Mouse (Mus musculus): ENCODE measurements around the gene Naga.

Gene Naga

GRCm38 (mm10) chr15:82347303-82347676 is 8.6 kb upstream of the Naga start:
- no peaks in the 10 kb centered on the region for H3K27me3 ChIP-seq (ENCODE audit: control insufficient read depth, insufficient read depth, low read length, poor library complexity, severe bottlenecking)
- H3K36me3 ChIP-seq (ENCODE audit: control insufficient read depth, insufficient read depth, low read length, poor library complexity, severe bottlenecking) = peaks cover 11% of the 10 kb centered on the region
- DNase-seq (ENCODE audit: low read depth, low spot score) = no peak

GRCm38 (mm10) chr15:82346580-82347302 is 8.0 kb upstream of the Naga start:
- no peak for DNase-seq (ENCODE audit: low read depth, low spot score)
- peaks cover 11% of the 10 kb centered on the region for H3K36me3 ChIP-seq (ENCODE audit: control insufficient read depth, insufficient read depth, low read length, poor library complexity, severe bottlenecking)

DNA sequence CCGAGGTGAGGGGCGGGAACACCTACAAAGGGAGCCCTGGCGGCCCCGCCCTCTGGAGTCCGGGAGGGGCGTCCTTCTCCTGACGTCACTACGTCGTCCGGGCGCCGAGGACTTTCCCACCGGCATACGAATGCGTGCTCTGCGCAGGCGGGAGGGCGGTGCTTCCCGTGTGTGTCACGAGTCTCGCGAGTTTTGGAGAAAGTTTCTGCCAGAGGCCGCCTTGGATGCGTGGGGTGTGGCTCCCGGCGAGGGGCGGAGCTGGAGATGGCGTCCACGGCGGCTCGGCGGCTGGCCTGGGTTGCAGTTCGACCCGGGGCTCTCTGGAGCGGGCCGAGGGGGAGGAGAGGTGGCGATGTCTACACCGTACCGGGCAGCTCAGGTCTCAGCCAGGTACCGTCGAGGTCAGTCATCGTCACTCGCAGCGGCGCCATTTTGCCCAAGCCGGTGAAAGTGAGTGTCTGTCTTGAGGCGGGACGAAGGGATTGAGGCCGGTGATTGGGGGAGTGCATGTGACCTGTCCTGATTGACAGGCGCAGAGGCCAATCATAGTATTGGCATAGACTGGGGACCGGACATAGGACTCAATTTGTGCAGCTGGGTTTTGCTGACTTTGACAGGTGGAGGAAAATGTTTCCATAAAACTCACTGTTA is 7.2 kb upstream of the Naga start:
- peak; percentile 100 for DNase-seq (ENCODE audit: low read depth, low spot score)
- peaks cover 11% of the 10 kb centered on the region for H3K36me3 ChIP-seq (ENCODE audit: control insufficient read depth, insufficient read depth, low read length, poor library complexity, severe bottlenecking)
- H3K27me3 ChIP-seq (ENCODE audit: control insufficient read depth, insufficient read depth, low read length, poor library complexity, severe bottlenecking) = no peaks in the 10 kb centered on the region

More at GRCm38 (mm10) chr15:82346580-82347302, 8.0 kb upstream of the Naga start:
- no peaks in the 10 kb centered on the region for H3K27me3 ChIP-seq (ENCODE audit: control insufficient read depth, insufficient read depth, low read length, poor library complexity, severe bottlenecking)

DNA sequence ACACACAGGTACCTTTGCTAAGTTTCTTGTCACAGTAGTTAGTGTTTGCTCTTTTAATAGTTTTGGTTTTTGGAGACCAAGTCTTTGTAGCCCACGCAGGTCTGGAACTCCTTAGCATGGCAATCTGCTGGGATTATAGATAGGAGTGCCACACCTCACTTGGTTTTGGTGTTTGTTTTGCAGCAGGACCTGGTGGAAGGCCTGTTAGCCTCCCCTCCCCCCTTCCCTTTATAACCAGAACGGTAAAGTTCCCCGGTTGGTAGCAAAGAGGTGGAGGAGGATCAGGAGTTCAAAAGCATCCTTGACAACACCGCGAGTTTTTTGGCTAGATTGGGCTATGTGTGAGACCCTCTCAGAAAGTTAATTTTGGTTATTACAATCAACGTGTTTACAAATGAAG is 6.2 kb upstream of the Naga start:
- no peak for DNase-seq (ENCODE audit: low read depth, low spot score)
- peaks cover 5% of the 10 kb centered on the region; the same call in 1 of the 2 replicates for H3K36me3 ChIP-seq (ENCODE audit: control insufficient read depth, insufficient read depth, low read length, poor library complexity, severe bottlenecking)
- H3K27me3 ChIP-seq (ENCODE audit: control insufficient read depth, insufficient read depth, low read length, poor library complexity, severe bottlenecking) = no peaks in the 10 kb centered on the region; the same call in 1 of the 2 replicates

- no peak for DNase-seq (ENCODE audit: low read depth, low spot score)
- Histone ChIP-seq H3K36me3 (ENCODE audit: control insufficient read depth, insufficient read depth, low read length, poor library complexity, severe bottlenecking) (no peaks in the 10 kb centered on the region), H3K27me3 (ENCODE audit: control insufficient read depth, insufficient read depth, low read length, poor library complexity, severe bottlenecking) (no peaks in the 10 kb centered on the region; the same call in 1 of the 2 replicates)
Measured at GRCm38 (mm10) chr15:82343368-82344287, 4.9 kb upstream of the Naga start.

DNA sequence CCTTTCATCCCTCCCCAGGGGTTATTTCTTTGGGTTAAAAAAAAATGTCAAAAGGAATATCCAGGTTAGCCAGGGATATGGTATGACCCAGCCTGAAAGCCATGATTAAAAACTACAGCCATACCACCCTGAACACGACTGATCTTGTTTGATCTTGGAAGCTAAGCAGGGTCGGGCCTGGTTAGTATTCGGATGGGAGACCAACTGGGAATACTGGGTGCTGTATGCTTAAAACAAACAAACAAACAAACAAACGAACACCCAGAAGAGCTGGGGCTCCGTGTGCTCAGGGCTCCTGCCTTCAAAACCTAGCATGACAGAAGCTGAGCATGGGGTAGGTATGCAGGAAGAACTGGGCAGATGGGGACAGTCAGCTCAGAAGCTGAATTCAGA is 3.8 kb upstream of the Naga start:
- Histone ChIP-seq H3K36me3 (ENCODE audit: control insufficient read depth, insufficient read depth, low read length, poor library complexity, severe bottlenecking) (no peaks in the 10 kb centered on the region), H3K27me3 (ENCODE audit: control insufficient read depth, insufficient read depth, low read length, poor library complexity, severe bottlenecking) (no peaks in the 10 kb centered on the region; the same call in 1 of the 2 replicates)
- no peak for DNase-seq (ENCODE audit: low read depth, low spot score)

- Histone ChIP-seq H3K27me3 (ENCODE audit: control insufficient read depth, insufficient read depth, low read length, poor library complexity, severe bottlenecking) (no peaks in the 10 kb centered on the region; the same call in 1 of the 2 replicates), H3K36me3 (ENCODE audit: control insufficient read depth, insufficient read depth, low read length, poor library complexity, severe bottlenecking) (no peaks in the 10 kb centered on the region)
- DNase-seq (ENCODE audit: low read depth, low spot score) = no peak
Measured at GRCm38 (mm10) chr15:82341675-82342542, 3.2 kb upstream of the Naga start.

GRCm38 (mm10) chr15:82341036-82341501 is 2.3 kb upstream of the Naga start:
- Histone ChIP-seq H3K27me3 (ENCODE audit: control insufficient read depth, insufficient read depth, low read length, poor library complexity, severe bottlenecking) (no peaks in the 10 kb centered on the region; the same call in 1 of the 2 replicates), H3K36me3 (ENCODE audit: control insufficient read depth, insufficient read depth, low read length, poor library complexity, severe bottlenecking) (no peaks in the 10 kb centered on the region)
- DNase-seq (ENCODE audit: low read depth, low spot score) = no peak

- H3K27me3 ChIP-seq (ENCODE audit: control insufficient read depth, insufficient read depth, low read length, poor library complexity, severe bottlenecking) = no peaks in the 10 kb centered on the region; the same call in 1 of the 2 replicates
- no peaks in the 10 kb centered on the region; the same call in 1 of the 2 replicates for H3K36me3 ChIP-seq (ENCODE audit: control insufficient read depth, insufficient read depth, low read length, poor library complexity, severe bottlenecking)
- DNase-seq (ENCODE audit: low read depth, low spot score) = no peak
Measured at GRCm38 (mm10) chr15:82340414-82341035, 1.8 kb upstream of the Naga start.

- DNase-seq (ENCODE audit: low read depth, low spot score) = no peak
- no peaks in the 10 kb centered on the region; the same call in 1 of the 2 replicates for H3K36me3 ChIP-seq (ENCODE audit: control insufficient read depth, insufficient read depth, low read length, poor library complexity, severe bottlenecking)
- no peaks in the 10 kb centered on the region; the same call in 1 of the 2 replicates for H3K27me3 ChIP-seq (ENCODE audit: control insufficient read depth, insufficient read depth, low read length, poor library complexity, severe bottlenecking)
Measured at GRCm38 (mm10) chr15:82339634-82340254, 1.0 kb upstream of the Naga start.

DNA sequence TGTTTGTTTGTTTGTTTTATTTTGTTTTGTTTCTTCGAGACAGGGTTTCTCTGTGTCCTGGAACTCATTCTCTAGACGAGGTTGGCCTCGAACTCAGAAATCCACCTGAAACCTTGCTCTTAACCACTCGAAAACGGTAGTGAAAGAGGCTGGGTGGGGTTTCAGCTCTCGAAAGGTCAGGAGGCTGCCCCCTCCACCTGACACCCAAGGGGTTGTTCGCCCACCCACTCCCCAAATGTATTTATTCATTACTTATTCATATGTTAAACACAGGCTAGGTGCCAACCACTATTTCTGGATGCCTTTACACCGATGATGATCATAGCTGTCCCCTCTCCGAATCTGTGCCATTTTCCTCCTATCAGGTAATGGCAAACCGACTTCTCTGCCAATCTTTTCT is 425 bp upstream of the Naga start:
- Histone ChIP-seq H3K36me3 (ENCODE audit: control insufficient read depth, insufficient read depth, low read length, poor library complexity, severe bottlenecking) (no peaks in the 10 kb centered on the region; the same call in 1 of the 2 replicates), H3K27me3 (ENCODE audit: control insufficient read depth, insufficient read depth, low read length, poor library complexity, severe bottlenecking) (no peaks in the 10 kb centered on the region; the same call in 1 of the 2 replicates)
- DNase-seq (ENCODE audit: low read depth, low spot score) = no peak

GRCm38 (mm10) chr15:82337875-82338274 is 850 bp downstream of the Naga start:
- DNase-seq (ENCODE audit: low read depth, low spot score) = peak; percentile 42
- Histone ChIP-seq H3K27me3 (ENCODE audit: control insufficient read depth, insufficient read depth, low read length, poor library complexity, severe bottlenecking) (no peaks in the 10 kb centered on the region; the same call in 1 of the 2 replicates), H3K36me3 (ENCODE audit: control insufficient read depth, insufficient read depth, low read length, poor library complexity, severe bottlenecking) (no peaks in the 10 kb centered on the region; the same call in 1 of the 2 replicates)

DNA sequence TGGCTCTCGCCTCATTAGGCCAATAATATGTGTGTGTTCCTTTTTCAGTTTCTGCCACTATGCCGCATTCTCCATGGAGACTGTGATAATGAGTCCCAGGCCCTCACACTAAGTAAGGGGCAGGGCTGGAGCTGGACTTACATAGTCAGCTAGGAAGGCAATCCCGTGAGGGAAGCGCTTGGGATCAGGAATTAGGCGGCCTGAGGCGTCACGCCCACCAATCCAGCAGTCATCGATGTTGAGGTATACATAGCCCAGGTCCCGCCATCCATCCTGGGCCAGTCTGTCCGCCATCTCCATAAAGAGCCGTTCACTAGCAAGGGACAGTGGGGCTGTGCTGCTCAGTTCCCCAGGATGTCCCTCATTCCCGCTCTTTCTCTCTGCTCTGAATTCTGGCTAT is 2.1 kb downstream of the Naga start:
- Histone ChIP-seq H3K27me3 (ENCODE audit: control insufficient read depth, insufficient read depth, low read length, poor library complexity, severe bottlenecking) (no peaks in the 10 kb centered on the region; the same call in 1 of the 2 replicates), H3K36me3 (ENCODE audit: control insufficient read depth, insufficient read depth, low read length, poor library complexity, severe bottlenecking) (no peaks in the 10 kb centered on the region; the same call in 1 of the 2 replicates)
- DNase-seq (ENCODE audit: low read depth, low spot score) = no peak
